Mouse (Mus musculus): ENCODE measurements around the gene Trcg1. TPM values are rescaled to one million over a fixed set of nuclear protein-coding genes. Genes with fewer than 3 reads are reported as not detected.

Trcg1 gene
- polyA plus RNA-seq, 1 experiment from 2014 or later, result not detected

GRCm38 (mm10) chr9:57281549-57281948 is 45.2 kb downstream of the Trcg1 start:
- no peaks in the 10 kb centered on the region for H3K9me3 ChIP-seq
- 0 out of 2 replicates have a peak, but pooled peaks have one; percentile 24 for ATAC-seq (ENCODE audit: insufficient number of reproducible peaks, low FRiP score, low TSS enrichment, low read depth)
- peaks cover 9% of the 10 kb centered on the region for H3K4me1 ChIP-seq
- 0 out of 2 replicates have a peak, but pooled peaks cover 2% of the 10 kb centered on the region for H3K27me3 ChIP-seq
- no peak overlapping the region for H3K27ac ChIP-seq
- no peaks in the 10 kb centered on the region for H3K36me3 ChIP-seq
- H3K4me3 ChIP-seq, result peak overlapping the region; percentile 20
- H3K9ac ChIP-seq, result no peak overlapping the region
- H3K4me2 ChIP-seq, result peak overlapping the region; percentile 40
- WGBS, result 10% methylated on average over 20 of the region's 20 CpGs

- H3K4me2 ChIP-seq, result no peak overlapping the region
- 0 out of 2 replicates have a peak, but pooled peaks cover 2% of the 10 kb centered on the region for H3K27me3 ChIP-seq
- H3K4me3 ChIP-seq, result no peak overlapping the region
- peaks cover 9% of the 10 kb centered on the region for H3K4me1 ChIP-seq
- H3K27ac ChIP-seq, result no peak overlapping the region
- 85% methylated on average over 3 of the region's 3 CpGs for WGBS
- no peak overlapping the region for H3K9ac ChIP-seq
- H3K9me3 ChIP-seq, result no peaks in the 10 kb centered on the region
- ATAC-seq (ENCODE audit: insufficient number of reproducible peaks, low FRiP score, low TSS enrichment, low read depth), result no peak
- no peaks in the 10 kb centered on the region for H3K36me3 ChIP-seq
Measured at GRCm38 (mm10) chr9:57282686-57283085, 46.3 kb downstream of the Trcg1 start.

- H3K4me2 ChIP-seq, result no peak overlapping the region
- peaks cover 9% of the 10 kb centered on the region for H3K4me1 ChIP-seq
- no peak for ATAC-seq (ENCODE audit: insufficient number of reproducible peaks, low FRiP score, low TSS enrichment, low read depth)
- H3K4me3 ChIP-seq, result no peak overlapping the region
- H3K9me3 ChIP-seq, result no peaks in the 10 kb centered on the region
- H3K36me3 ChIP-seq, result no peaks in the 10 kb centered on the region
- WGBS, result 64% methylated on average over 4 of the region's 4 CpGs
- no peak overlapping the region for H3K9ac ChIP-seq
- 0 out of 2 replicates have a peak, but pooled peaks cover 2% of the 10 kb centered on the region for H3K27me3 ChIP-seq
- H3K27ac ChIP-seq, result no peak overlapping the region
Measured at GRCm38 (mm10) chr9:57283311-57283710, 47.0 kb downstream of the Trcg1 start.

- H3K27me3 ChIP-seq, result no peaks in the 10 kb centered on the region
- no peaks in the 10 kb centered on the region for H3K4me1 ChIP-seq
- H3K4me3 ChIP-seq, result no peak overlapping the region
- H3K36me3 ChIP-seq, result no peaks in the 10 kb centered on the region
- 88% methylated on average over 6 of the region's 6 CpGs for WGBS
- no peak overlapping the region for H3K27ac ChIP-seq
- H3K4me2 ChIP-seq, result no peak overlapping the region
- H3K9me3 ChIP-seq, result no peaks in the 10 kb centered on the region
- no peak for ATAC-seq (ENCODE audit: insufficient number of reproducible peaks, low FRiP score, low TSS enrichment, low read depth)
- H3K9ac ChIP-seq, result no peak overlapping the region
Measured at GRCm38 (mm10) chr9:57287183-57287582, 50.8 kb downstream of the Trcg1 start.

- no peaks in the 10 kb centered on the region for H3K4me1 ChIP-seq
- WGBS, result 72% methylated on average over 3 of the region's 3 CpGs
- no peak overlapping the region for H3K4me2 ChIP-seq
- no peaks in the 10 kb centered on the region for H3K36me3 ChIP-seq
- no peak overlapping the region for H3K9ac ChIP-seq
- H3K27ac ChIP-seq, result no peak overlapping the region
- no peak for ATAC-seq (ENCODE audit: insufficient number of reproducible peaks, low FRiP score, low TSS enrichment, low read depth)
- H3K4me3 ChIP-seq, result no peak overlapping the region
- H3K27me3 ChIP-seq, result no peaks in the 10 kb centered on the region
- H3K9me3 ChIP-seq, result no peaks in the 10 kb centered on the region
Measured at GRCm38 (mm10) chr9:57294905-57295304, 58.5 kb downstream of the Trcg1 start.

- Histone ChIP-seq H3K4me2 (no peak overlapping the region), H3K27ac (no peak overlapping the region), H3K9me3 (no peaks in the 10 kb centered on the region), H3K36me3 (no peaks in the 10 kb centered on the region), H3K9ac (no peak overlapping the region), H3K4me3 (no peak overlapping the region), H3K27me3 (no peaks in the 10 kb centered on the region), H3K4me1 (no peaks in the 10 kb centered on the region)
- 77% methylated on average over 3 of the region's 3 CpGs for WGBS
- ATAC-seq (ENCODE audit: insufficient number of reproducible peaks, low FRiP score, low TSS enrichment, low read depth), result no peak
Measured at GRCm38 (mm10) chr9:57295666-57296065, 59.3 kb downstream of the Trcg1 start.

GRCm38 (mm10) chr9:57296277-57296676 is 59.9 kb downstream of the Trcg1 start:
- ATAC-seq (ENCODE audit: insufficient number of reproducible peaks, low FRiP score, low TSS enrichment, low read depth), result no peak
- Histone ChIP-seq H3K9ac (no peak overlapping the region), H3K27me3 (no peaks in the 10 kb centered on the region), H3K4me2 (no peak overlapping the region), H3K36me3 (no peaks in the 10 kb centered on the region), H3K4me1 (no peaks in the 10 kb centered on the region), H3K4me3 (no peak overlapping the region), H3K27ac (no peak overlapping the region), H3K9me3 (no peaks in the 10 kb centered on the region)
- 75% methylated on average over 8 of the region's 8 CpGs for WGBS

GRCm38 (mm10) chr9:57297938-57298337 is 61.6 kb downstream of the Trcg1 start:
- H3K36me3 ChIP-seq, result no peaks in the 10 kb centered on the region
- no peaks in the 10 kb centered on the region for H3K4me1 ChIP-seq
- no peak overlapping the region for H3K27ac ChIP-seq
- WGBS, result 80% methylated on average over 2 of the region's 2 CpGs
- H3K27me3 ChIP-seq, result no peaks in the 10 kb centered on the region
- ATAC-seq (ENCODE audit: insufficient number of reproducible peaks, low FRiP score, low TSS enrichment, low read depth), result no peak
- no peaks in the 10 kb centered on the region for H3K9me3 ChIP-seq
- no peak overlapping the region for H3K4me3 ChIP-seq
- no peak overlapping the region for H3K4me2 ChIP-seq
- H3K9ac ChIP-seq, result no peak overlapping the region

Other genes with a start within 250 kb of the Trcg1 start
- 18.1 and 22.9 TPM in 2 replicates for gene Ptpn9, start 241.6 kb upstream of the Trcg1 start, polyA plus RNA-seq (2015; fragmentation: Nextera tagmentation; extraction: Ambion mirVana)
- gene Sin3a, start 164.5 kb upstream of the Trcg1 start, polyA plus RNA-seq (2015; fragmentation: Nextera tagmentation; extraction: Ambion mirVana), result 26.5 and 27.1 TPM in 2 replicates
- gene Man2c1, start 105.9 kb upstream of the Trcg1 start, polyA plus RNA-seq (2015; fragmentation: Nextera tagmentation; extraction: Ambion mirVana), result 64.6 and 67.1 TPM in 2 replicates
- 8.6 and 9.6 TPM in 2 replicates for gene Neil1, start 88.3 kb upstream of the Trcg1 start, polyA plus RNA-seq (2015; fragmentation: Nextera tagmentation; extraction: Ambion mirVana)
- gene Commd4, start 78.2 kb upstream of the Trcg1 start, polyA plus RNA-seq (2015; fragmentation: Nextera tagmentation; extraction: Ambion mirVana), result 93.7 and 94.6 TPM in 2 replicates
- gene 1700017B05Rik, start 26.1 kb downstream of the Trcg1 start, polyA plus RNA-seq (2015; fragmentation: Nextera tagmentation; extraction: Ambion mirVana), result 17.7 and 18.0 TPM in 2 replicates
- gene Ppcdc, start 203.6 kb downstream of the Trcg1 start, polyA plus RNA-seq (2015; fragmentation: Nextera tagmentation; extraction: Ambion mirVana), result 23.3 and 25.5 TPM in 2 replicates
- gene Scamp5, start 231.5 kb downstream of the Trcg1 start, polyA plus RNA-seq (2015; fragmentation: Nextera tagmentation; extraction: Ambion mirVana), result 12.7 and 14.2 TPM in 2 replicates